Mouse (Mus musculus) kidney, adult 2 months (tissue): ENCODE measurements around the gene Npl.

Experiments used
- CTCF ChIP-seq: fragments of 200-500 bp; conservative IDR thresholded peaks from 2 replicates; pipeline ENCODE4 v1.5.1; 2011; ENCODE audit warnings: low read depth, mild to moderate bottlenecking, control low read depth, low read length, moderate library complexity, mixed read lengths; ENCODE audit not compliant: insufficient read depth, insufficient read length
- POLR2A ChIP-seq: fragments of 200-500 bp; IDR thresholded peaks from one replicate; pipeline ENCODE4 v1.6.1; 2011; ENCODE audit warnings: low read depth, low read length, control low read depth

DNA sequence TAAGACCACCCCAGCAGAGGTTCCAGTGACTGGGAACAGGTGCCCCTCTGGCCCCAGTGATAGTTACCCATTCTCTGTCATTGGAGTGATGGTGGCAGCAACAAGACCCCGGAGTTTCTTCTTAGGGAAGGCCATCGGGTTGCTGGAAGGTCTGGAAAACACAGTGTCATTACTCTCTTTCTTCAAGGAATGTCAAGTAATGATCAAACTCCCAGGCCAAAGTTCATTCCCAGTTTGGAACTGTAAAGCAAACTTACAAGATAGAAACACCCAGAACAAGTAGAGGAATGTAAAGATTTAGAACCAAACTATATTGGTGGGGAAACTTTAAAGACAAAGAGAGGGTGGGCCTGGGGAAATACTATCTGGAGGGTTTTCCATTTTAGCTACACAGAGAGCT, 4.6 kb downstream of the Npl start:
- TF ChIP-seq POLR2A (no peak), CTCF (no peak)
